Mouse (Mus musculus) urinary bladder, postnatal 36 days (tissue): ENCODE results near the gene Trip12.

Experiments used
- DNase-seq, 2 experiments: peaks; one replicate each; pipeline ENCODE4 v3.0.0; 2022; ENCODE audit warnings: low spot score in 2 of 2, mixed read lengths in 1 of 2

Trip12 gene

GRCm38 (mm10) chr1:84840018-84840664 lies at the start of gene Trip12:
TSS of gene Trip12 (minus strand) at chr1:84840516.
- no peak for DNase-seq

- DNase-seq, result no peak
Measured at GRCm38 (mm10) chr1:84890005-84890393, 49.7 kb upstream of the Trip12 start.

GRCm38 (mm10) chr1:84889330-84890004 lies 49.2 kb upstream of the Trip12 start:
- no peak for DNase-seq

GRCm38 (mm10) chr1:84885921-84886320 lies 45.6 kb upstream of the Trip12 start:
- DNase-seq, result no peak

GRCm38 (mm10) chr1:84885174-84885573 lies 44.9 kb upstream of the Trip12 start:
- no peak for DNase-seq

GRCm38 (mm10) chr1:84883889-84884288 lies 43.6 kb upstream of the Trip12 start:
- no peak for DNase-seq

GRCm38 (mm10) chr1:84882937-84883336 lies 42.6 kb upstream of the Trip12 start:
- DNase-seq, result no peak

- no peak for DNase-seq
Measured at GRCm38 (mm10) chr1:84882066-84882532, 41.8 kb upstream of the Trip12 start.

- peak; percentile 10 to 17 for DNase-seq
Measured at GRCm38 (mm10) chr1:84881248-84882065, 41.1 kb upstream of the Trip12 start.

- DNase-seq, result no peak
Measured at GRCm38 (mm10) chr1:84879571-84880120, 39.3 kb upstream of the Trip12 start.

- no peak for DNase-seq
Measured at GRCm38 (mm10) chr1:84877590-84877989, 37.3 kb upstream of the Trip12 start.

- DNase-seq, result no peak
Measured at GRCm38 (mm10) chr1:84872939-84873338, 32.6 kb upstream of the Trip12 start.

GRCm38 (mm10) chr1:84872105-84872504 lies 31.8 kb upstream of the Trip12 start:
- no peak for DNase-seq

- no peak for DNase-seq
Measured at GRCm38 (mm10) chr1:84871131-84871530, 30.8 kb upstream of the Trip12 start.

GRCm38 (mm10) chr1:84869498-84869897 lies 29.2 kb upstream of the Trip12 start:
- peak in 1 of 2 experiments; percentile 6 for DNase-seq

GRCm38 (mm10) chr1:84868841-84869240 lies 28.5 kb upstream of the Trip12 start:
- DNase-seq, result no peak

GRCm38 (mm10) chr1:84868311-84868710 lies 28.0 kb upstream of the Trip12 start:
- DNase-seq, result no peak

- no peak for DNase-seq
Measured at GRCm38 (mm10) chr1:84866706-84867230, 26.5 kb upstream of the Trip12 start.

- DNase-seq, result no peak
Measured at GRCm38 (mm10) chr1:84866231-84866630, 25.9 kb upstream of the Trip12 start.

GRCm38 (mm10) chr1:84864645-84865044 lies 24.3 kb upstream of the Trip12 start:
- DNase-seq, result no peak

- no peak for DNase-seq
Measured at GRCm38 (mm10) chr1:84861255-84861630, 20.9 kb upstream of the Trip12 start.
